ENCODE assay signal across 18 mouse cellular contexts in genomic region chr8:64590456-64590855, GRCm38 (mm10).
"Had no signal": no experiment of that assay in that cellular context is flagged by ENCODE, and none has a peak within 500 bp of the region (broad histone marks: within the 10 kb centered on the region; RNA-seq: fewer than 3 reads in every experiment).

No protein-coding gene starts in this region.

- H3K9ac ChIP-seq: liver, embryonic 13.5 days; liver, embryonic 15.5 days; liver, postnatal 0 days; lung, embryonic 15.5 days; midbrain, embryonic 15.5 days; neural tube, embryonic 12.5 days; stomach, embryonic 15.5 days had no signal

- H3K4me2 ChIP-seq: liver, embryonic 13.5 days; liver, embryonic 15.5 days; lung, embryonic 15.5 days; midbrain, embryonic 15.5 days; neural tube, embryonic 12.5 days; stomach, embryonic 15.5 days had no signal

- H3K4me3 ChIP-seq: liver, embryonic 13.5 days; liver, embryonic 15.5 days; lung, embryonic 15.5 days; megakaryocyte, embryonic 14.5 days; midbrain, embryonic 15.5 days; neural tube, embryonic 12.5 days; stomach, embryonic 15.5 days had no signal

- H3K9me3 ChIP-seq: liver, embryonic 13.5 days; liver, embryonic 15.5 days; lung, embryonic 15.5 days; midbrain, embryonic 15.5 days; neural tube, embryonic 12.5 days; stomach, embryonic 15.5 days had no signal

- ATAC-seq: liver, postnatal 0 days; lung, postnatal 0 days; midbrain, embryonic 15.5 days had no signal

- H3K27me3 ChIP-seq: liver, embryonic 13.5 days; liver, embryonic 15.5 days; lung, embryonic 15.5 days; megakaryocyte, embryonic 14.5 days; midbrain, embryonic 15.5 days; neural tube, embryonic 12.5 days; stomach, embryonic 15.5 days had no signal

- H3K36me3 ChIP-seq: liver, embryonic 13.5 days; liver, embryonic 15.5 days; lung, embryonic 15.5 days; stomach, embryonic 15.5 days had no signal

- H3K4me1 ChIP-seq: liver, embryonic 13.5 days; liver, embryonic 15.5 days; lung, embryonic 15.5 days; megakaryocyte, embryonic 14.5 days; midbrain, embryonic 15.5 days; neural tube, embryonic 12.5 days; stomach, embryonic 15.5 days had no signal

- H3K27ac ChIP-seq: liver, embryonic 13.5 days; liver, embryonic 15.5 days; lung, embryonic 15.5 days; macrophage; midbrain, embryonic 15.5 days; neural tube, embryonic 12.5 days; stomach, embryonic 15.5 days; stomach, postnatal 0 days had no signal

- DNase-seq: liver, embryonic 13.5 days; liver, postnatal 0 days; lung, adult 2 months; lung, postnatal 14 days; lung, postnatal 36 days; right cerebral cortex, postnatal 14 days; thymus, adult 2 months; thymus, postnatal 25 days; thymus, postnatal 4 days had no signal
